Mouse (Mus musculus) testis, postnatal 10 days (tissue): ENCODE results near the gene Nptxr.
A peak's percentile ranks its signal among the peaks of the same experiment; 100 is the strongest.
"Not testable (repeated sequence)": the region's sequence is repeated elsewhere in the genome, so short reads cannot be mapped to it uniquely, and the experiment has no call there.

ENCODE experiments used
- DNase-seq: peaks from one replicate; pipeline ENCODE4 v3.0.0; 2021; ENCODE audit warnings: low spot score

The Nptxr gene

DNA sequence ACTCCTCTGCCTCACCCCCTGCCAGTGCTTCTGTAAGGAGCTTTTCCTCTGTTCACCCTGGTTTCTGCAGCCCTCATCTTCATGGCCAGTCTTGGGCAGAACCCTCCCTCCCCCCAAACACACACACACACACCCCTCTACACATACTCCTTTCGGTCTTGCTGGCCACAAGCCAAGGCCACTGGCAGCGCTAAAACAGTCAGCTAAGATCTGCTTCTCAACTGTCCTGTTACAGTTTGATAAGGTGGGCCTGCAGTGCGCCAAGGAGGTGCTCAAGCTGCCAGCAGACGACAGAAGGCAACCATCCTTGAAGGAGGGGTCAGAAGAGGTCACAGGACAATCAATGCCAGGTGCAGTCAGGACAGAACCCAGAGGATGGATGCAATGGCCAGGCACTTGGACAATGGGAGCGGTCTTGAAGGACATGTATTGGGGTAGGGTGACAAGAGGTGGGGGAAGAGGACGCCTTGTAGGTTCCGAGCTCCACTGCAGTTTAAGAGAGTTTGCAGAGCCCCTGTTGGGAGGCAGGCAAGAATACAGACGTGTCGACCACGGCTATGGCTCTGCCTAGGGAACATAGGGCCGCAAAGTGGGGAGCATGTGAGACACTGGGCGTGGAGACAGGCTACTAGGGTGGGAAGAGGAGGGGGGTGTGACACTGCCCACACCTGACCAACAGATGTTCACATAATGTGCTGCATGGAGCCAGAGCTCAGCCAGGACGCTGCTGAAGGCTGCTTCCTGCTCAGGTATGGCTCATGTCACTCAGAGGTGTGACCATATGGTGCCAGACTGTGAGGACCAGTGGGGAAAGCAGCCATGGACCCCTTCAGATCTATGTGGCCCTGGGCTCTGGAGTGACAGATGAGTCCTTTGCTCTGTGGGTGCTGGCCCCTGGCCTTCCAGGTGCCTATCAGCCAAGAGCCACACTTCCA, 18.0 kb upstream of the Nptxr start:
- peak; percentile 83 for DNase-seq

DNA sequence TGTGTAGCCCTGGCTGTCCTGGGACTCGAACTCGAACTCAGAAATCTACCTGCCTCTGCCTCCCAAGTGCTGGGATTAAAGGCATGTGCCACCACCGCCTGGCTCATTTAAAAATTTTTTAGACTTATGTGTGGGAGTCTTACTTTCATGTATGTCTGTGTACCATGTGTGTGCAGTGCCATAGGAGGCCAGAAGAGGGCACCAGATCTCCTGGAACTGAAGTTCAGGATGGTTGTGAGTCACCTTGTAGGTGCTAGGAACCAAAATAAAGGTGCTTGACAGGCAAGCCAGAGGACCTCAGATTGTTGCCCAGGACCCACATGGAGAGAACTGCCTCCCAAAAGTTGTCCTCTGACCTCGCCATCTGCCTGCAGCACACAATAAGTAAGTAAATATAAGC, 13.8 kb upstream of the Nptxr start:
- DNase-seq = no peak

DNA sequence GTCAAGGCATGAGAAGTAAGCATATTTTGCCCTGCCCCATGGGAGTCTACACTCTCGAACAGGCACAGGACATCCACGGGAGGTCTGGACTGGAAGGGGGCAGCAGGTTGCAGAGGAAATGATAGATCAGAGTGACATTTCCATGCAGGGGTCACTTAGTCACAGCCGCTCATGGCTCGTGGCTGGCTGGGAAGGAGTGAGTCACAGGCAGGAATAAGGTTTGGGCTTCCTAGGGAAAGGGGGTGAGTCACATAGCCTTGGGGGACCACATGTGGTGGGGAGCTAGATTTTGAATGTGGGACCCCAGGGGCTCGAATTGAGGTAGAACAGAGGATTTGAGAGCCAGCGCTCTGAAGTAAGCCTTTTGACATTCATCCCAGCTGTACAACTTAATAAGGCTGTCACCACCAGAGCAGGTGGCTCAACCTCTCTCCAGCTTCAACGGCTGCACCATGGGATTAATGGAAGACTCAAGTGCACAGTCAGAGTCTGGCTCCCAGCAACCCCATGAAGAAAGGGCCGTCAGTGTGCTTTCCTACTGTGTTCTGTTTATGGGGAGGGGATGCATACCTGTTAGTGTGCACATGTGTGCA, 9.2 kb upstream of the Nptxr start:
- no peak for DNase-seq

DNA sequence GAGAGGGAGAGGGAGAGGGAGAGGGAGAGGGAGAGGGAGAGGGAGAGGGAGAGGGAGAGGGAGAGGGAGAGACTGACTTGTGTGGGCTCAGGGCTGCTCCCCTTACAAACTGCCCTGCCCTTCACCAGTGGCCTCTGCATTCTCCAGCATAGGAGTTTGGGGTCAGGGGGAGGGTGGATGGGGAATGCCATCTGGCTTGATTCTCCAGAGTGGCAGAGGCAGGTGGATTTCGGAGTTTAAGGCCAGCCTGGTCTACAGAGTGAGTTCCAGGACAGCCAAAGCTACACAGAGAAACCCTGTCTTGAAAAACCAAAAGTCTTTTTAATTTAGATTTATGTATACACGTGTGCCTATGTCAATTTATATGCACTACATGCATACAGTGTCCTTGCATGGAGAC, 8.3 kb upstream of the Nptxr start:
- not testable (repeated sequence) for DNase-seq

DNA sequence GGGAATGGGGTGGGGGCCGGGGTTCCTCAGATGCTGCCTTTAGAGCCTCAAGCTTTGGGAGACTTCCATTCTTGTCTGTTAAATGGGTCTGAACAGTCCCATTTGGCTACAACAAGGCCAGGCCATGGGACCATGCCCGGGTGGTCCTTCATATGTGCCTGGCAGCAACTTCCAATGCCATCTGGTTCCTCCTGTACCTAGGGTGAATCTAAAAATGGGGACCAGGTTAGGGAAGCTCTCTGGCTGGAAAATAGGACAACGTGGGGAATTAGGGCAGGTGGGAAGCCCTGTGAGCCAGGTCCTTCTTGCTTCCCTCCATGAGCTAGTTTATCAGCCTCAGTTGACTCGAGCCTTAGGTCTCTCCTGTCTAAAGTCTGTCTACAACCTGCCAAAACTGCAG, 6.4 kb upstream of the Nptxr start:
- no peak for DNase-seq

DNA sequence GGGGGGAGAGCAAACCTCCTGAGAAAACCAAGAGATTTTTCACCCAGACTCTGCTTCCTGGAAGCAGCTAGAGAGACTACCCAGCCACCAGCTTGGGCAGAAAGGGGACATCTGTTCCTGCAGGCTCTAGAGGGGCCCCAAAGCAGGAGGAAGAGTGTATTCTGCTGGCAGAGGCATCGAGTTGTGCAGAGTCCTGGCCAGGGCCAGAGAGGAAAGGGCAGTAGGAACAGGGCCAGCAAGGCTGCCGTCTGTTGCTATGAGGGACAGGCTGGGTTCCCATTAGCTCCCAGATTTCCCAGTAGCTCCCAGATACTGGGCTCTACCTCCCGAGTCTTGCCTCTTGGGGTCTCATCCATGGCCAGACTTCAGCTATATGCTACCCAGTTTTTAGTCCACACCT, 5.5 kb upstream of the Nptxr start:
- DNase-seq = no peak

DNA sequence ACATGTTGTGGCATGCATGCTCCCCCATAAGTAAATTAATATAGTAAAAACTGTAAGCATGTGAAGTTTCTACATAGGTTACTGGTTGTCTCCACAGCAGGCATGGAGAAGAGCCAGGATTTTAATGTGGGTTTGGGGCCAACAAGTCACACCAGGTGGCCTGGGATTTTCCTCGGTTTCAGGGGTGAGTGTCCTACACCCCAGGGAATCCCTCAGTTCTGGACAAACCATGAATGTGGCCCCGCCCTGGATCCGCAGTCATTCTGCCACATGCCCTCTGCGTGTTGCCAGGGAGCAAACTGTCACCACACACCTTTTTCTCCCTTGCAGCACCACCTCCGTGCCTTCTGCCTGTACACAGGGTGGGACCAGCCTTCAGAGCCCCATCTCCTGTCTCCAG, 4.1 kb upstream of the Nptxr start:
- DNase-seq = no peak

DNA sequence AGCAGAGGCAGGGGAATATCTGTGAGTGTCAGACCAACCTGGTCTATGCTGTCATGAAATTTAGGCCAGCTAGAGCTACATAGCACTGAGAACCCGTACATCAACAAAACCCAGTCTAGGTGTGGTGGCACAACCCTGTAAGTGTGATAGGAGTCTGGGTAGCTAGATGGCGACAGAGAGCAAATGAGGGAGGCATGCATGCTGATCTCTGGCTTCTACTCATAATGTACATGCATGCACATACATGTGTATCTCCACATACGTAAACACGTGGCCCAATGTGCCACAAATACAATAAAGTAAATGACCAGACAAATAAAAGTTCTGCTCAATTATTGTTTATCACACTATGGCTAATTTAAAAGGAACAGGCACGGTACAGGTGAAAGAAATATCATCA, 3.5 kb upstream of the Nptxr start:
- peak; percentile 66 for DNase-seq

DNA sequence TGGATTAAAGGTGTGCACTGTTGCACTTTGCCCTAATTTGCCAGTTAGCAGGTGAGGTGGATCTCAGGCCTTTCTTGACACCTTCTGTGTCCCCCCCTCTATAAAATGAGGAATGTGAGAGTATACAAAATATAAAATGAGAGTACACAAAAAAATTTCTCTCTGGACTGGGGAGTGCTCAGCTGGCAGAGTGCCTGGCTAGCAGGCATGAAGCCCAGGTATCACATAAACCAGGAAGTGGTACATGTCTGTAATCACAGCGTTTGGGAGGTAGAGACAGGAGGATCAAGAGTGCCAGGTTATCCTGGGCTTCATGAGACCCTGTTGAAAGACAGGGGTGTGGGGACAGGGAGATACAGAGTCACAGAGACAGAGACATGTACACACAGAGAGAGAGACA, 2.5 kb upstream of the Nptxr start:
- no peak for DNase-seq

DNA sequence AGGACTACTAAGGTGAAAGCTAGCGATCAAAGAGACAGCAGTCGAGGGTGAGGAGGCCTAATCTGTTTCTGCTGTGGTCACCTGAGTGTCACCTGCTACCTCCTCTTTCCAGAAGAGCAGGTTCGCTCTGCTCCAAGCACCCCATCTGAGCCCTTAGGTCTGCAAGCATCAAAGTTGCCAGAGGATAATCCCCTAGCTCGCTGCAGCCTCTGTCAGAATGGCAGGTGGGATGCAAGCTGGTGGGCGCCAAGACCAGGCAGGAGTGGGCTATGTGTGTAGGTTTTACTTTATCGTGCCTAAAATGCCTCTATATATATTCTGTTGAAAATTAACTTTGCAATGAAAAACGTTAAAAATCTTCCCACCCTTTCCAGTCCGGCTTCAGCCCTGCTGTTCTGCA, 680 bp upstream of the Nptxr start:
- DNase-seq = no peak

DNA sequence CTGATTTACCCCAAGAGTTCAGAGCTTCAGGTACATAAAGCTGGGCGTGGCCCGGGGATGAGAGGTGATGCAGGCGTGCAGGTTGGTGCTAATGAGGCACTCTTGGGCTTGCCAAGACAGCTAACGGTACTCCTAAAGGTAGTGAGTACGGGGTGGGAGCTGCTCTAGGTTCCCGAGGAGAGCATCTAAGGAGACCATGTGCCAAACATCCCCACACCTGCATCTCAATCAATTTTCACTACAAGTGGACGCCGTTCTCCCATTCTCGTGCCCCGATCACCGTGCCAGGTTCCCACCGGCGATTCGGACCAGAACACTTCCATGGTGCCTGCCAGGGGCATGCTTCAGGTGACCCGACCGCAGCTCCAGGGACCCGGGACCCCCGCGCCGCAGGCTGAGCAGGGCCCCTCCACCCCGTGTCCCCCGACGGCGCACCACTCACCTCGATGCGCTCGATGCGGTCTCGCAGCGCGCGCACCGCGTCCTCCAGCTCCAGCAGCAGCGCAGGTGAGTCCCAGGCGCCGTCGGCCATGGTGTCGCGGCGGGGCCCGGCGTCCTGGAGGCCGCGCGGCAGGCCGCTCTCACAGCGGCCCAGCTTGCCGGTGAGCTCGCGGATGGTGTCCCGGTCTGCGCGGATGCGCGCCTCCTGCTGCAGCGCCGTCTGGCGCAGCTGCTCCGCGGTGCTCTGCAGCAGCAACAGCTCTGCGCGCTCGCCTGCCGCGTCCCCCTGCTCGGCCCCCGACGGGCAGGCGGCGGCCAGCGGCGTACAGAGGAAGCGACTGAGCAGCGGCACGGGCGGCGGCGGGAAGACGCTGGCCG, 824 bp downstream of the Nptxr start:
- DNase-seq = no peak

DNA sequence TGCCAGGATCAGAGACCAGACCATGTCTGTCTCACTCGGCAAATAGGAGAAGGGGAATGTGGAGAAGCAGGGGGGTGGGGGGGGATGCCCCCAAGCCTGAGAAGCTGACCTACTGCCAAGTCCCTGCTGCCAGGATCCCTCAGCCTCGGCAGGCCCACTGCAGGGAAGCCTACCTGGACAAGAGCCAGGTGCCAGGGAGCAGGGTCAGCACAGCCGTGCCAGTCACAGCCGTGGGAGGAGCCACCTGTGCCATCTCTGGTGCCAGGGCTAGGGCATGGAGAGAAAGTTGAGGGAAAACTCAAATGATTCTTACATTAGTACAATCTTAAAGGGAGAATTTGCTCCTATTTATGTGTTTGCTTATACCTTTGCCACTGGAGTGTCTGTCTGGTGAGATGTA, 2.3 kb downstream of the Nptxr start:
- peak; percentile 58 for DNase-seq

DNA sequence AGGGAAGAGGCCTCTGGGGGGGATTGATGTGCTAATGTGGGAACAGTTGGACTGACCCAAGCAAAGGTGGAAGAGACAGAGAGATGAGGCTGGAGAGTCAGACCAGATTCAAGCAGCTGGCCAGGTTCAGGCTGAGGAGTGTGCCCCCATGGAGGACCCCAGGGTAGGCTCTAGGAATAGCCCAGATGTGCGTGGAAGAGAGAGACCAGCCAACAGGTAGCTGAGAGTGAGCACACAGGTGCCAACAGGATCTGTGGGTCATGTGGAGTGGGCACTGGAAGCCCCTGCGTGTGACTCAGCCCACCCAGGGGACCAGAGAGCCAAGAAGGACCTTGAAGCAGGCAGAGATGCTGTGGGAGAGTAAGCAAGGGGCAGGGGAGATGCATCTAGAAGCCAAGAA, 2.9 kb downstream of the Nptxr start:
- no peak for DNase-seq

DNA sequence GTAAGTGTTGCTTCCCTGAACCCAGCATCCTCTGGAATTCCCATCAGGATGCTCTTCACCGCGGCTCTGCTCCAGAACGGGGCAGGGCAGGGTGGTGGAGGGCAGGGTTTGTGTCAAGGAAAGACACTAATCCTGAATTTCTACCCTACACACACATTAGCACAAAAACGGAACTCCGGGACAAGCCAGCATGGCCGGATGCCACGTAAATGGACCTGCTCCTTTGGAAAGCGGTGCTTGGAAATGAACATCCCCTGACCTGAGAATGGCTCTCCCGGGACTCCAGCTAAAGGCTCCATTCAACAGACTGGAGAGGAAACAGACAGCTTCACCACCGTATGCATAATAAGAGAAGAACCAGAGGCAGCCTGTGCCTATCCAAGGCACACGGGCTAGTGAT, 3.9 kb downstream of the Nptxr start:
- no peak for DNase-seq

DNA sequence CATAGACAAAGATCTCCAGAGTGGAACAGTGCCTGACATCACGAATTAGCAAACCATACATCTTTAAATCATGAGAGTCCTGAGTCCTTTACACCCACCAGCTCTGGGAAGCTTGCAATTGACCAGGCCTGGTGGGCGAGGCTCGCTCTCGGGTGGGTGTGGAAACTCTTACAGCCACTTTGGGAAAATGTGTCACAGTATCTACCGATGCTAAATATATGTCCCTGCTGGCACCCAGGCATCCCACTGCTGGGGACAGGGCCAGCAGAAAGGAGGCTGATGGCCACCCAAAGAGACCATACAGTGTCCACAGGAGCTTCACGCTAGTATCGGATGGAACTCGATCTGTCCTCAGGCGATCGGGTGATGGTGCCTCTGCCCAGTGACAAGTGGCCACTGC, 6.0 kb downstream of the Nptxr start:
- DNase-seq = no peak

DNA sequence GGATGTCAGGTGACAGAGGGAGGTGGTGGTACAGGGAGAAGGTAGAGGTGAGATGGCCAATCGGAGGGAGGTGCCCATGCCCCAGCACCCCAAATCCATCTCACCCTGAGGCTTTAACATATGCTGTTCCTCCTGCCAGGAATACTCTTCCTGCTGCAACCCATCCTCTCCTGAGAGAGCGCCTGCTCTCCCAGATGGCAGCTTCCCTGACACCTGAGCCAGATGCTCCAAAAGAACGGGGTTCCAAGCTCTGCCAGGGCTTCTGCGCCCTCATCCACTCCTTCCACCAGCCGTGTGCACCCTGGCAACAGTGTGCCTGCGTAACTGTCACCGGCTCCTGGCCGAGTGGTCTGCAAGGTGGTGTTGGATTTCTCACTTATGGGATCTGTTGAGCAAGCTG, 6.9 kb downstream of the Nptxr start:
- no peak for DNase-seq

DNA sequence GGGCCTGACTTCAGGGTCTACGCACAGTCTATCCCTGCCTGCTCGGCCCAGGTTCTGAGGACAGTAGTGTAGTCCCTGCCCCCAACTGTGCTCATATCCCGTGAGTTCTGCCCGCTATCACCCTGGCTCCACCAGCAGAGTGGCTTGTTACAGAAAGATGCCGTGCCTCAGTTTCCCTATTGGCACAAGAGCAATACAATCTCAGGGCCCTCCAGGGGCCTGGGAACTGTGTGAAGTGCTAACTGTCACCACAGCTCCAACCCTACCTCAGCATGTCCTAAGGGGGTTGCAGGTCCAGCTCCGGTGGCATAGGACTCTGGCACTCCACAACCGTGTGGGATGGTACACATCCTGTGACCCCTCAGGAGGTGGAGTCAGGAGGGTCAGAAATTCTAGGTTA, 7.5 kb downstream of the Nptxr start:
- no peak for DNase-seq

DNA sequence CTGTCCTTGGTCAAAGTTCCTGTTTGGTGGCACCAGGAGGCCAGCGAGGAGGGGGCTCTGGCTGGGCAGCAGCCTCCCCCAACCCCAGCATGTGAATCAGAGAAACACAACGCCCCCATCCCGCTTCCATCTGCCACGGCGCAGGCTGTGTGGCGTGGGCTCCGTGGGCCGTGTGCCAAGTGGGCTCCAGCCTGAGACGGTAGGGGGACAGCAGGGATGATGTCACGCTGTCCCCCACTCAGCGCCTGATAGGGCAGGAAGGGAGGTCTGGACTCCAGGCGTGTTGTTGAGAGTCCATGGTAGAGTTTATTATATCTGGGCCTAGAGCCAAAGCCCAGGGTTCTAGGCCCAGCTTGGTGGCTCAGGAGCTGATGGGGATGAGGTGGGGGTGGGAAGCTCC, 8.3 kb downstream of the Nptxr start:
- DNase-seq = no peak

DNA sequence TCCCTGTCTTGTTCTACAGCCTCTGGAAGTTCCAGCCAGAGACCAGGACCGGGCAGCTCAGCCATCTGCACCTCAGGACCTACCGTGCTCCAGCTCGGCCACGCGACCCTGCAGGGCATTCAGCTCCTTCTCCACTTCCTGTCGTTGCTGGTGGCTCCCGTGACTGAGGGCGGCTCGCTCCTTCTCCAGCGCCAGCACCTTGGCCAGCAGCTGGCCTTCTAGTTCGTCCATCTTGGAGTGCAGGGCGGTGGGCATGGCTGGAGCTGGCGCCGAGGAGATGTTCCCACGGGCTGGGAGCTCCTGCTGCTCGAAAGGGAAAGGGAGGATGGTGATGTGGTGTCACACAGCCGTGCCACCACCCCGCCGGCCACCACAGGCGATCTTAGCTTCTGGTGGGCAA, 10.4 kb downstream of the Nptxr start:
- DNase-seq = peak; percentile 49

DNA sequence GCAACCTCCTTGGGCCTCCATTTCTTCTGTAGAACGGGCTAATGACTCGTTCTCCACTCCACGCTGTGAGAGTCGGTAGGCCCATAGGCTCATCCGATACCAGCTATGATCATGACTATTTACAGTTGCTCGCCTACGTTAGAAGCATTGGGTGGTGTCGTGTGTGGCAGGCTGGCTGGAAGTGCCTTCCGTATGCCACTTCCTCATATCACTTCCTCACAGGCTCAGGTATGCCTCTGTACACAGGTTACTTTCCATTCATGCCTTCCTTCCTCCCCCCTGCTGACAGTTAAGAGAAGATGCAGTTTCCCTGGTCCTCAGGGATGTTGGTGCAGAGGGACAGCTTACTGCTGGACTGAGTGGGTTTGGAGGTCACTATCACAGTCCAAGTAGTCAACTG, 11.5 kb downstream of the Nptxr start:
- DNase-seq = no peak

DNA sequence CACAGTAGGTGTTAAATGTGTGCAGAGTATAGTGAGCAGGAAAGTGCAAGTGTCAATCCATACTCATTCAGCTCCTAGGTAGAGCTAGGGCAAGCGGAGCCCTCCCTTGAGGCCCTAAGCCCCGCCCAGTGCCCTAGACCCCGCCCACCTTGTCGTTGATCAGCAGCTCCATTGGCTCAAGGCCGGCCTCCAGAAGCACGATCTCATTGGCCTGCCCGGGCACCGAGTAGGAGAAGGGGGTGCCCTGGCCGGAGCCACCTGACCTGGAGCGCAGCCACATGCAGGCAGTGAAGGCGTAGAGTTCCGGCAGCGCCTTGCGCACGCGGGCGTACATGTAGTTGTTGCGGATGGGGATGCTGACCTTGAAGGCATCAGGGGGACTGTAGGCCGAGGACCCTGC, 12.1 kb downstream of the Nptxr start:
- DNase-seq = peak; percentile 70

DNA sequence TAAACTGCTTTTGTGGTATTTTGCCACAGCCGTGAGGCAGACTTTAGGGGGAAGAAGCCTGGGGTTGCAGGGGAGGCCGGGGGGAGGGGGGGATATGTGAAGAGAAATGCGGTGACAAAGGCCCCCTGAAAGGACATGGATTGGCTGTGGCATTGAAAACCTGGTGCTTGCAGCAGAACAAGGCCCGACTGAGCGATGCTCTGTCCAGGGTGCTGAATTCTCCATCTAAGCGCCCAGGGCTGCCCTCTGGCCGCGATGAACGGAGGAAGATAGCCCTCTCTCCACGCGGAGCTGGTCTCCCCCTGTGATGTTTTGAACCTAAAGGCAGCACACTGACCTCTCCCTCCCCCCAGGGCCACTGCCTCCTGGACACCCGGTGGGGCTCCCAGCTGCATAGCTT, 13.1 kb downstream of the Nptxr start:
- peak; percentile 81 for DNase-seq

DNA sequence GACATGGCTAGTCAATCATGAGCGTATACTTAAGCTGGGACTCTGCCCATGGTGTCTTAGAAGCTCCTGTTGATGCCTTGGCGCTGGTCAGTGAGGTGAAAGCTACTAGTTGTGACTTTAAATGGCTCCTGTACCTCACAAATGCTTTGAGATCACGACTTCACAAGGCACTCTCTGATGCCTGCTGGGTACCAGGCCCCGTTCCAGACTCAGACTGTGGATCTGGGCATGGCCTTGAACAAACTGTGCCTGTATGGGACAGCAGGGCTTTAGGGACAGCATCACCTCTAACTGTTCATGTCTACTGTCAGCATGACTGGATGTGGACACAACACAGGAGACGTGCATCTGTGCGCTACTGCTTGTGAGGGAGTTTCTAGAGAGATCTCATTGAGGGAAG, 13.7 kb downstream of the Nptxr start:
- no peak for DNase-seq
